Mouse (Mus musculus) urinary bladder, postnatal 4 days (tissue): Measurements from ENCODE around the gene Rab25.
"Not testable (repeated sequence)": the region's sequence is repeated elsewhere in the genome, so short reads cannot be mapped to it uniquely, and the experiment has no call there.

ENCODE experiments used
- DNase-seq, 2 experiments: peaks; one replicate each; pipeline ENCODE4 v3.0.0; 2021 to 2022; ENCODE audit warnings: low spot score in 2 of 2

Rab25 gene

GRCm38 (mm10) chr3:88548180-88548917 lies at the start of gene Rab25:
TSS of gene Rab25 (minus strand) at chr3:88548300.
- peak in 1 of 2 experiments; percentile 49 for DNase-seq

- not testable (repeated sequence) for DNase-seq
These were observed 48.4 kb upstream of the Rab25 start for GRCm38 (mm10) chr3:88596547-88596946.

GRCm38 (mm10) chr3:88593893-88594580 lies 45.9 kb upstream of the Rab25 start:
- no peak for DNase-seq

- no peak for DNase-seq
These were observed 45.0 kb upstream of the Rab25 start for GRCm38 (mm10) chr3:88592942-88593576.

- DNase-seq = no peak
These were observed 44.0 kb upstream of the Rab25 start for GRCm38 (mm10) chr3:88591950-88592731.

- no peak for DNase-seq
These were observed 42.9 kb upstream of the Rab25 start for GRCm38 (mm10) chr3:88591044-88591443.

GRCm38 (mm10) chr3:88590246-88590645 lies 42.1 kb upstream of the Rab25 start:
- DNase-seq = no peak

- DNase-seq = no peak
These were observed 38.5 kb upstream of the Rab25 start for GRCm38 (mm10) chr3:88586640-88587039.

- DNase-seq = no peak
These were observed 37.7 kb upstream of the Rab25 start for GRCm38 (mm10) chr3:88585769-88586168.

GRCm38 (mm10) chr3:88579454-88580117 lies 31.5 kb upstream of the Rab25 start:
- peak in 1 of 2 experiments; percentile 69 for DNase-seq

GRCm38 (mm10) chr3:88578498-88579424 lies 30.7 kb upstream of the Rab25 start:
- no peak for DNase-seq

GRCm38 (mm10) chr3:88577846-88578245 lies 29.7 kb upstream of the Rab25 start:
- not testable (repeated sequence) for DNase-seq

GRCm38 (mm10) chr3:88575540-88575939 lies 27.4 kb upstream of the Rab25 start, which contains the start of gene Ssr2:
TSS of gene Ssr2 (plus strand) at chr3:88575876.
- no peak for DNase-seq

GRCm38 (mm10) chr3:88573810-88574209 lies 25.7 kb upstream of the Rab25 start:
- DNase-seq = no peak

GRCm38 (mm10) chr3:88572835-88573234 lies 24.7 kb upstream of the Rab25 start:
- DNase-seq = no peak

GRCm38 (mm10) chr3:88571856-88572255 lies 23.8 kb upstream of the Rab25 start:
- DNase-seq = no peak

GRCm38 (mm10) chr3:88570341-88570740 lies 22.2 kb upstream of the Rab25 start:
- DNase-seq = no peak

GRCm38 (mm10) chr3:88569694-88570093 lies 21.6 kb upstream of the Rab25 start:
- no peak for DNase-seq

- DNase-seq = no peak
These were observed 21.0 kb upstream of the Rab25 start for GRCm38 (mm10) chr3:88569093-88569492.

- DNase-seq = no peak
These were observed 20.5 kb upstream of the Rab25 start for GRCm38 (mm10) chr3:88568615-88569014.
